Mouse (Mus musculus) left cerebral cortex, adult 9 months (tissue): ENCODE results near the gene Dnm1.
"Not testable (repeated sequence)": the region's sequence is repeated elsewhere in the genome, so short reads cannot be mapped to it uniquely, and the experiment has no call there.

Experiments
- DNase-seq, 2 experiments: peaks; one replicate each; pipeline ENCODE4 v3.0.0; 2022; ENCODE audit warnings: low spot score in 2 of 2

The Dnm1 gene

DNA sequence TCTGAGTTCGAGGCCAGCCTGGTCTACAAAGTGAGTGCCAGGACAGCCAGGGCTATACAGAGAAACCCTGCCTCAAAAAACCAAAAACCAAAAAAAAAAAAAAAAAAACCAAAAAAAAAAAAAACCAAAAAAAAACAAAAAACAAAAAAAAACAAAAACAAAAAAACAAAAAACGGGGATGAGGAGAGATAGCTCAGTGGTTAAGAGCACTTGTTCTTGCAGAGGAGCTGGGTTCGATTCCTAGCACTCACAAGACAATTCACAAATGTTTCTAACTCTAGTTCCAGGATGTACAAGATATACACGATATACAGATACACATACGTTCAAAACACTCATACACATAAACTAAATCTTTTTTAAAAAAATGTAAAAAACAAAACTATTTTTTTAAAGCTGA, 9.1 kb upstream of the Dnm1 start:
- not testable (repeated sequence) for DNase-seq

DNA sequence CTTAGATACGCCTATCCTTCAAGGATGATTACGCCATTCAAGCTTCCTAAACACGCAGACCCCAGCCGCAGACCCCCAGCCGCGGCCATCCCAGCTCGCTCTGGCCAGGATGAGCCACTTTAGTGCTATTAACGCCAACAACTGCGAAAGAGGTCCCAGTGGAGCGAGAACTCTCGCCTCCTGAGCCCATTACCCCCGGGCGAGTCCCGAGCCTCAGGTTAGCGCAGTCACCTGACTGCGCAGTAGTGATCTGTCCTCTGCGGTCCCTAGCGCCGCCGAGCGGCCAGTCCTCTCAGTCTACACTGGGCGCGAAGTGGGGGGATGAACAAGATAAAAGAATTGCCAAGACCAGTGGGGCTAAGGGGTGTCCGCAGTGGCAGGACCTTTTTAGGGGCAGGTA, 8.3 kb upstream of the Dnm1 start:
- DNase-seq = peak in 1 of 2 experiments; percentile 80

DNA sequence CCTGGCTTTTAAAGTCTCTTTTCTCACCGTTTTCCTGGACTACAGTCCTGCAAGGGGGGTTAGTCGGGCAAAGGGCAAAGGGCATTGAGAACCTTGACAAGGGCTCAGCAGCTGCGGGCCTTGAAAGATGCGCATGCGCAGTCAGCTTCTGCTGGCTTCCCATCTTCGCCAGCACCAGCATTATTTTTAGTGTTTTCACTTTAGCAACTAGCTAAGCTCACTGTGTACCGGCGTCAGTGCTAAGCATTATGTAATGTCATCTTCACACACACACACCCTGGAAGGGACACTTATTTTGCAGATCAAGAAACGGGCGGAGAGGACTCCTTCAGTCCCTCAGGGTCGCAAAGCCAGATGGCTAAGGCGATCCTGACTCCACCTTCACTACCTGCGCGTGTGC, 7.6 kb upstream of the Dnm1 start:
- peak; percentile 84 to 88 for DNase-seq

DNA sequence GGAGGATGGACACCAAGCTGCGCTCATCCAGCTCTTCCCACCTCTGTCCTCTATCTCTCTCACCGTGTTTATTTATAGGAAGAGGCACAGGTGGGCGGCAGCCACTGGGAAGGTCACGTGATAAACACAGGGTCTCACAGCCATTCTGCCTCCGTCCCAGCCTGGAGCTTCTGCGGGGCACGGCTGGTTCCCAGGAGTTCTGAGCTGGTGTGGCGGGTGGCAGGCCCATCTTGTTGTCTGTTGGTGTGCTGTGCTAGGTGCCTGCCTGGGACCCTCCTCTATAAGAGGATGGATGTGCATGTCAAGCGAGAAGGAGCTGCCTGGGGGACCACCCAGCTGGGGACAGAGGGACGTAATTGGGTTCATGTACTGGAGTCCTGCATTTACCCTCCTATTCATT, 5.2 kb upstream of the Dnm1 start:
- no peak for DNase-seq

DNA sequence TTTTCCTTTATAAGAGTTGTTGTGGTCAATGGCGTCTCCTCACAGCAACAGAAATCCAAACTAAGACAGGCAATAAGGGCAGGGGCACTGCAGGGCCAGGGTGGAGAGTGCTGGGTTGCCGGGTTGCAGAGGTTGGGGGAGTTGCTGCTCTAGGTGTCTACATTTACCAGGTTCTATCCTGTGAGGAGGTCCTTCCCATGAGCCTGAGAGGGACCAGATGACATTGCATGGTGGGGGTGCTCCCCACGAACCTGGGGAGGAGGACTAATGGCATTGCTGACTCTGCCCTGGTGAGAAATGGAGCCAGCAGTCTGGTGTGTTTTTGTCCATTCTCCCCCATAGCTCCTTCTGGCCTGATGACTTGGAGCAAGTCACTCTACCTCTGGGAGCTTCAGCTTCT, 4.6 kb upstream of the Dnm1 start:
- no peak for DNase-seq

DNA sequence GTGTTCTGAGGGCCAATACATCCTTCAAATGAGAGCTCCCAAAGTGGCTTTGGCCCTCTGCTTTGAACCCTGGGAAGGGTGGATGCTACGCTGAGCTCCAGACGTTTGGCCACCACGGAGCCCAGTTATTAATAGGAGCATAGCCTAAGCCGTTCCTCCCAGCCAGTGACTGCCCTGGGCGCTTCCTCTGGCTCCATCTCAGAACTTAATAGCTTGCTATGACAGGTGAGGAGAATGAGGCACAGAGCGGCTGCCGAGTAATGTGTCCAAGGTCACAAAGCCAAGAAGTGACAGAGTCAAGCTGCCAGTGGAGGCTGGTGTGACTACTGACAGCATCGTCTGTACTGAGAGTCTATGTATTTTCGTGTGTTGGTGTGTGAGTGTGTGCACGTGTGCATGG, 3.1 kb upstream of the Dnm1 start:
- DNase-seq = no peak

DNA sequence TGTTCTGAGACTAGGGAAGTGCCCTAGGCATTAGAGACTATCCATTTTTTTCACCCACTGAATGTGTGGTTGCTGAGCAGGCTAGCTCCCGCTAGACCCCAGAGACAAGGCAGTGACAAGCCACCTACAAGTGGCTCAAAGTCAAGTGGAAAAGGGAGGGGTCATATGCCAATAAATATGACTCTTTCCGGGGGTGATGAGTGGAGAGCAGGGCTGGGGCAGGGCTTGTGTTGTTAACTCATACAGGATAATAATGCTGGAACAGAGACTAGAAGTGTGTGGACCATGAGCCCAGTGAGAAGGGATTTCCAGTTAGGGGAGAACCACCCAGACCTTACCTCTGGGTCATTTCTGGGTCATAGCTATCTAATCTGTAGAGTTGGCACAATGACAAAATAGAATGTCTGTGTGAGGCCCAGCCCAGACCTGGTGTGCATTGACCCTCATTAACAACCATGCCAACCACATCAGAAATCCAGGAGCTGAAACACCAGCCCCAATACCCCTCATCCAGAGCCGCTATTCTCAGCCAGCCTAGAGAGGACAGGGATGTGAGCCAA, 1.3 kb upstream of the Dnm1 start:
- DNase-seq = no peak

DNA sequence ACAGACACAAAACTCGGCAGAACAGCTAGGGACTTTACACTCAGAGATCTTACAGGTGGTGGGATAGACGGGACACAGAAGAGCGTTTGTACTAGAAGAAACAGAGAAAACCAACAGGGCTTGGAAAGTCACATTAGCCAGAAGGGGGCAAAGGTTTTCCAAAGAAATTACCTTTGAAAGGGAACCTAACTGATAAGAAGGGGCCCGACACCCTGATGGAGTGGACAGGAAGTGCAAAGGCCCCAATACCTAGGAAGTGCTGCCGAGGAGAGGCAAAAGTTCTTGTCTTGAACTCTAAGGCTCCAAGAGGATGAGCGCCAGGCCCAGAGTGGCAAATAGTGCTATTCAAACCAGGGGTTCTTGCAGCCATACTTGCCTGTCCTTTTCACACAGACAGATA, 698 bp upstream of the Dnm1 start:
- DNase-seq = no peak

DNA sequence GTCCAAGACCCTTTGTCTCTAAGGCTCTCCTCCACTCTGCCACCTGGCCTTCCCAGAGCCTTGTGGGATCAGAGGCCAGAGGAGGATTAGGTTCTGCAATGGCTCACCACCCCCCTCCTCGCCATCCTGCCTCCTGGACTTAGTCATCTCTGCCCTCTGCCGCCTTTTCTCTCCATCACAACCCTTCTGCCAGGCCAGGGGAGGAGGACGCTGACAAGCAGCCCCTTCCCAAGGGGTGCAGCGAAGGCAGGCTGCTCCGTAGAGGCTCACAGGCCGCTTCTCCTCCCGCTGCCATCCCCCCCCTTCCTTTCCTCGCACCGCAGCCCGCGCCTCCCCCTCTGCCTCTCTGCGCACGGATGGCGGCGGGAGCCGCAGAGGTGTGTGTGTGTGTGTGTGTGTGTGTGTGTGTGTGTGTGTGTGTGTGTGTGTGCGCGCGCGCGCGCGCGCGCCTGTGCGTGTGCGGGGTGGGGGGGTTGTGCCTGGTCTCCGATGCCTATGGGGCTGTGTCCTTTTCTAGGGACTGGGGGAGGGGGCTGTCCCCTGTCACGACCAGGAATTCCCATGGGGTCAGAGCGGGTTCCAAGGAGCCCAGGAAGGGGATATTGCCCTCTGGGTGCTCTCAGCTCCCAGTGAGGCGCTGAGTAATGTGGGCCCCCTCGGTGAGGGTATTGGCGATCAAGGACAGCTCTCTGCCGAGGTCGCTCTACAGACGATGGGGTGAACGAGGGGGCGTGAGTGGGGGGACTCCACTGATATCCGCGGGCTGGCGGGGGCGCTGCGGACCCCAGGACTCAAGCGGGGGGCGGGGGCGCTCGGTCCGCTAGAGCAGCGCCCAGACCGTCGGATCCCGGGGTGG, 759 bp downstream of the Dnm1 start, which contains the start of gene Ciz1:
Gene Ciz1, plus strand, starts transcription at position 177 of the 856 bp plus-strand sequence.
- peak in 1 of 2 experiments; percentile 52 for DNase-seq

DNA sequence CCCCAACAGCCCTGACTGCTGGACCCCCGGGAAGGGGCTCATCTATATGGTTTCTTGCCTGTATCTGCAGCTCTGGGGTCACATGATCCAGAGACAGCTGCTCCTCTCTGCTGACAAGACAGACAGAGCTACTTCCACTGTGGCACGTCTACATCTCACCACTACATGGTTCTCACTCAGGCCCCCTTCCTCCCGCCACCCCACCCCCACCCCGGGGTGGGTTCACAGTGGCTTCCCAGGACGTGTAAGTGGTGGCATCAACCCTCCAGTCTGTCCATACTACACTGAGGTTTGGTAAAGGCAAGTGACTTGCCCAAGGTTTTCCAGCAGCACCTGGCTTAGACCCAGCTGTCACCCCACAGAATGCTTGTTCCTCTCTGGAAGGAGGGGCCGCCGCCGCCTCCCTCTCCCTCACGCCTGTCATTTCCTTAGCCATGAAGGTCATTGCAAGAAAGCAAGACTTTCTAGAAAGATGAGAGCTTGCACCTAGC, 1.6 kb downstream of the Dnm1 start:
- peak in 1 of 2 experiments; percentile 63 for DNase-seq

DNA sequence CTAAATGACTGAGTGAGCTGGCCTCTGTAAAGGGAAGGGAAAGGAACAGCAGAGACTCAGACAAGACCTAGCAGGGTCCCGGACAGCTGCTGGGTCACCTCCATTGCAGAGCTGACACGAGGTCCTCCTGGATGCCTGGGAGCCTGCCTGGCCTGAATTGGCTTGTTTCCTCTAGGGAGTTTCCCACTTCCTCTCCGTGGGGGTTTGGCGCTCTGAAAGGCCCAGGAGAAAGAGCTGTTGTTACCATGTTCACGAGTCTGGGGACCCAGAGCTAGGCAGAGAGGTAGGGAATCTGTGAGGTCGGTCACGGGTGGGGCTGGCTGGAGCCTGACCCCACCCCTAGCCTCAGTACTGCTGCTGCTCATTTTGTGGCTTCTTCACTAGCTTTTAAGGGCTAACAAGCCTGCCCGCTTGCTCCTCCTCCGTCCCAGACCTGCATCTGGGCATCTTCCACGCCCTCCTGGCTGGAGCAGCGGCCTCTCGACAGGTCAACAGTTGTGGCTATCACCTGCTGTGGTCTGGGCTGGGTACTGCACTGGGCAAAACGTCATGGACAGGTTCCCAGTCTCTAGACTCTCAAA, 2.6 kb downstream of the Dnm1 start:
- DNase-seq = no peak

DNA sequence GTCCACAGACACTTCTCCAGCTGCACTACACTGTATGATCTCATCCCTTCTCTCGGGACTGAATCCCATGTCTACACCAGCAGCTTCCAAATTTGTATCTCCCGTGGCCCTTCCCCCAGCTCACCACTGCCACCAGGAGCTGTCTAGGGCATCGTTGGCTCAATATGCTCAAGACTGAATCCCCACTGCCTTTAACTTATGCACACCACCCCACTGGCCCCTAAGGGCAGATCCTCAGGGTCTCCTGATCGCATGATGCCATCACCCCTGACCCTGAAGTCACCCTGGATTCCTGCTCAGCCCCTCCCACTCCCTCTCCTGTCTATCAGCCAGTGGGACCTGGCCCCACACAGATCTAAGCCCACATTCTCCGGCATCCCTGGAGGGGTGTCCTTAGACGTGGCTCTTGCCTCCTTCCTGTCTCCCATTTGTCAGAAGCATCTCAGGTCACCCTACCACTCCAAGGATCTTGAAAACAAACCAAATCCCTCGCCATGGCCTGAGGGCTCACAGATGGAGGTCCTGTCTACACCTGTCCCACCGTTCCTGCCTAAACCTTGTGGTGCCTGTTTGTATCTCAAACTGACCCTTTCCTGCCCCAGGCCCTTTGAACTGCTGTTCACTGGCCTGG, 3.4 kb downstream of the Dnm1 start:
- DNase-seq = peak in 1 of 2 experiments; percentile 68

DNA sequence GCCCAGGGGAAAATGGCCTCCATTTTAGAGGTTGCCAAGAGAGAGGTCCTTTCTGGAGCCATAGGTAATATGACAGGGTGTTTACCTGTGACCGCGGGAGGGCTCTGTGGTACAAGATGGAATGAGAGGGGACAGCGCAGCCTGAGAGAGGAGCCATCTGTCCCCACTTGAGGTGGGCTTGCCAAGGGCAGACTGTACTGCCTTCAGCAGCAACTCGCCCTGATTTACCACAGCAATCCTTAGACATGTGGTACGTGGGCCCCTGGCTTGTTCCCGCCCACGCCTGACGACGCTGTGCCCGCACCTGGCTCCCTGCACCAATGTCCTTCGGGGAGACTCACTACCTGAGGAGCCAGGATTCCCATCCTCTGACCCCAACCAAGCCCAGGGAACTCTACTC, 4.8 kb downstream of the Dnm1 start:
- peak in 1 of 2 experiments; percentile 75 for DNase-seq

DNA sequence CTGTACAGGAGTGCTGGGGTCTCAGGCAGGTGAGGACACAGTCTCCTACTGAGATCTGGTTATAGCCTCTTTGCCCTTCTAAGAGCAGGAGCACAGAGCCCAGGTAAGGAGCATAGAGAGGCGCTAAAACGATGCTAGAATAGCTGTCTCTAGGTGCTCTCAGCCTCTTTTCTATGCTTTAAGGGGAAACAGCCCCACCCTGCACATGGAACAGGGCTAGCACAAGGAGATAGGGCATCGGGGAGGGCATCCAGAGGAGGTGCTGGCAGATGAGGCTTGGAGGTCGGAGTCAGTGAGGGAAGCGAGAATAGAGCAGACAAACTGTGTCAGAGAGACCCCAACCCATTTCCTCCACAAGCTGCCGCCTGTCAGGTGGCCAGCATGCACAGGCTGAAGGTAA, 6.1 kb downstream of the Dnm1 start:
- DNase-seq = no peak

DNA sequence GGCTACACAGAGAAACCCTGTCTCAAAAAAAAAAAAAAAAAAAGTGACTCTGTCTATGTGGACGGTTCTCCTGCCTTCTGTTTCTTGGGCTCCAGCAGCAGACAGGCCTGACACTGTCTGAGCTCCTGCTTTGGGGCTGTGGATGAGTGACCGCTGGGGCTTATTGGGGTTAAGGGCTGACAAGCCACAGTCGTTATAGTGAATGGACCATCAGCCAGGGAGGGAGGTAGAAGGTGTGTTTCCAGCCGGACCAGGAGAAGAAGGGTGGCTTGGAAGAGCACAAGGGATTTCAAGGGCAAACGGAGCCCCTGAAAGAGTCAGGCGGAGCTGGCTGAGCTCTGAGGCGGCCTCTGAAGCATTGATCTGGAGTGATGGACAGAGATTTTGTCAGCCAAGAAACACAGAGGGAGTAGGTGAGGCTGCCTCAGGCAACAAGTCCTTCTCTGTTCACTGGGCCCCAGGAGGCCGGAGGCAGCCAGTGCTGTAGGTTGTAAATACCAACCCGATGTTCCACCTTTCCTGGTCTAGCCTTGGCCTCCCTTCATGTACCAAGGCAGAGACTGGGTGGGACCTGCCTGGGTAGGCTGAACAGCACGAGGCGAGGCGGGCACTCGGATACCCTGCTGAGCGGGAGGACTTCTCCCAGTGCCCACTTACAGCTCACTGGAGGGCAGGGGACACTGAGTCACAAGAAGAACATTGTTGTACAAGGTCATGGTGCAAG, 8.4 kb downstream of the Dnm1 start:
- no peak for DNase-seq

DNA sequence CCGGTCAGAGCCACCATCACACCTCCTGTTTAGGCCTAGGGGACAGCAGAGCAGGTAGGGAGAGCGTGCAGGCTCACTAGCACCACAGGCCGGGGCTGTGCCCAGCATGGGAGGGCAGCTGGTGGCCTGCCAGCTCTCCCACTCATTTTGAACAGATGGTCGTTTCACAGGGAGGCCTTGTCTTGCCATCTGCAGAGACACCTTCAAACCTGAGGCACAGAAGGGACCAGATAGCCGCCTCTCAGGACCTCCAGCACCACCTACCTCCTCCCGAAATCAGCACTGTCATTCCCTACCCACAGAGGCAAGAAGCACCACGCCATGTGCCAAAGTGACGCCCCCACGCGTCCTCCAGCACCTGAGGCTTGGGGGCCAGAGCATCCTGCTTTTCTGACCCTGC, 9.1 kb downstream of the Dnm1 start:
- DNase-seq = peak in 1 of 2 experiments; percentile 78

DNA sequence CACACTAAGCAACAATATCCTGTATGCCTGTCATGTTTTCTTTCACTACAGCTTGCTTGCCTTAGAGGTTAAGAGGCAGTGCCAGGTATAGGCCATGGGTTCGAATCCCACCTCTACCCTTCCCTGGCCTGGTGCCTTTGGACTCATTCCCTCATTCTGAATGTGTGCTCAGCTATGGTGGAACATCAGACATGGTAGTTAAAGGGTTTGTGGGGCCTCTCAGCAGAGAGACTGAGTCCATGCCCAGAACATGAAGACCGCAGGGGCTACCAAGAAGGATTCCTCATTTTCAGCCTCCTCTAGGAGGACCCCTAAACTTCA, 9.8 kb downstream of the Dnm1 start:
- no peak for DNase-seq

DNA sequence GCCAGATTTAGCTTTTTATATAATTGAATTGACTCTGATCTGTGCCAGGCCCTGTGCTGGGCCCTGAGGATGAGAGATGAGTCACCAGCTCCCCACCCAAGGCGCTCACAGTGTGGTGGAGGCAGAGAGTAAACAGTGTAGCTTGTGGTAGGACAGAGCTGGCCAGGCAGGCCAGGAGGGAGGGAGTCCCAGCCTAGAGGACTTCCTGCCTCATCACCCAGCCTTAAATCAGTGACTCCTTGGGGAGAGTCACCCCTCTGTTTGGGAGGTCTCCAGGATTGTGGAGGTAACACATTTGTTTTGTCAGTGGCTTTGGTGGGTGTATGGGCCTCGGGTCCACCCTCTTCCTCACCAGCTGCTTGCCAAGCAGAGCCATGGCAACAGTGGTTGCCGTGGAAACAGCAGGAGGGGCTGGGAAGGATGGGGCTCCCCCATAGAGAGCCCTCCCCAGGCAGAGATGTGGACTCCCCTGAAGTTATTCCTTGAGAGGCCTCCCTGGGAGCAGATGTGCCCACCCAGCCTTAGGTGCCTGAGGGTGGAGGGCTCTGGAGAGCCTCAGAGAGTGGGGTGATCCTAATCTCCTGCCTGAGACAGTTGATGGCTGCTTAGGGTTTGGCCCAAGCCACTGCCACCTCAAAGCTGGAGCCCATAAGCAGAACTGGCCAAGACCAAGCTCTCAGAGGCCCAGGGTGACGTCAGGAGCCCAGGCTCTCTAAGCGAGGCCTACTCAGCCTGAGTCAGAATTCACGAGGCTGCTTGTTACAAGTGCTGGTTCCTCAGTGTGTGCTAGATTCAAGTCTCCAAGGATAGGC, 10.4 kb downstream of the Dnm1 start:
- peak in 1 of 2 experiments; percentile 84 for DNase-seq

DNA sequence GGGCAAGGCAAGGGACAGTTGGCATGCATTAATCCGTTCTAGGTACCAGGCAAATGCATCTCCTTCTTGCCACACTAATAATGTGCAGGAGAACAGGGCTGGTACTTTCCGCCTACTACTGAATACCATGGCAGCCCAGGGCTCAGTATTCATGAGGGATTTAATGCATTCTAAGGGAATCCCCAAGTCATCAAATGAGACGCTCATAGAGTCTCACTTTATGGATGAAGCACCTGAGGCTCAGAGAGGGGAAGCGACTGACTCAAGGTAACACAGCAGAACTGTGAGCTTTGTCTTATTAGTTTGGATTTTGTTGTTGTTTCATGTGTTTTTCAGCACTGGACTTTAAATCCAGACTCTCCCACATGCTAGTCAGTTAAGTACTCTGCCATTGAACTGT, 11.1 kb downstream of the Dnm1 start:
- no peak for DNase-seq

DNA sequence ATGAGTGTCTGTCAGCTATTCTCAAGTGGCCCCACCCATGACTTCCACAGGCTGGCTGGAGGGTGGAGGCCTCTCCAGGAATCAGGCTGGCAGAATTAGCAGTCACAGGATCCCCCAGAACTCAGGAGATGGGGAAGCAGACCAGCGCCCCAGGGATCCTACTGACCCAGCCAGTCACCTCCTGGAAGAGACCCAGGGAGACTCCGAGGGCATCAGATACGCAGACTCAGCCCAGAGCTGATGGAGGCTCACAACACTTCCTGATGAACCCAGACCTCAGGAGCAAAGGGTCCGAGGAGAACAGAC, 11.6 kb downstream of the Dnm1 start:
- no peak for DNase-seq
